Mouse (Mus musculus): Measurements from ENCODE around the gene Ankrd34b.

The Ankrd34b gene

GRCm38 (mm10) chr13:92425758-92426264, at the start of gene Ankrd34b:
Ankrd34b (plus strand) TSS chr13:92425896.
- CTCF ChIA-PET, result no interaction called here

GRCm38 (mm10) chr13:92387367-92387766, 38.3 kb upstream of the Ankrd34b start:
- CTCF ChIA-PET, result no interaction called here

GRCm38 (mm10) chr13:92393047-92393661, 32.5 kb upstream of the Ankrd34b start:
- CTCF ChIA-PET, result no interaction called here

GRCm38 (mm10) chr13:92398491-92399384, 27.0 kb upstream of the Ankrd34b start:
- CTCF ChIA-PET, result interaction anchor here (0.6 kb wide), 1 partner anchor 639 kb away, joined by 4 read pairs; no protein-coding TSS in a partner anchor

GRCm38 (mm10) chr13:92402063-92402462, 23.6 kb upstream of the Ankrd34b start:
- CTCF ChIA-PET, result no interaction called here

- CTCF ChIA-PET, result no interaction called here
Observed at GRCm38 (mm10) chr13:92403496-92403895, 22.2 kb upstream of the Ankrd34b start.

- CTCF ChIA-PET, result no interaction called here
Observed at GRCm38 (mm10) chr13:92410486-92410885, 15.2 kb upstream of the Ankrd34b start.

GRCm38 (mm10) chr13:92419630-92420029, 6.1 kb upstream of the Ankrd34b start:
- CTCF ChIA-PET, result no interaction called here

GRCm38 (mm10) chr13:92423711-92424110, 2.0 kb upstream of the Ankrd34b start:
- CTCF ChIA-PET, result no interaction called here

GRCm38 (mm10) chr13:92426294-92427051, 777 bp downstream of the Ankrd34b start:
- CTCF ChIA-PET, result no interaction called here

GRCm38 (mm10) chr13:92427351-92427855, 1.7 kb downstream of the Ankrd34b start:
- CTCF ChIA-PET, result no interaction called here

- CTCF ChIA-PET, result no interaction called here
Observed at GRCm38 (mm10) chr13:92438656-92439055, 13.0 kb downstream of the Ankrd34b start.

- CTCF ChIA-PET, result no interaction called here
Observed at GRCm38 (mm10) chr13:92440286-92440685, 14.6 kb downstream of the Ankrd34b start.

- CTCF ChIA-PET, result no interaction called here
Observed at GRCm38 (mm10) chr13:92446872-92447271, 21.2 kb downstream of the Ankrd34b start.

GRCm38 (mm10) chr13:92464698-92465097, 39.0 kb downstream of the Ankrd34b start:
- CTCF ChIA-PET, result no interaction called here

GRCm38 (mm10) chr13:92467891-92468290, 42.2 kb downstream of the Ankrd34b start:
- CTCF ChIA-PET, result no interaction called here

GRCm38 (mm10) chr13:92469381-92469780, 43.7 kb downstream of the Ankrd34b start:
- CTCF ChIA-PET, result no interaction called here

GRCm38 (mm10) chr13:92470151-92470550, 44.5 kb downstream of the Ankrd34b start:
- CTCF ChIA-PET, result no interaction called here

- CTCF ChIA-PET, result no interaction called here
Observed at GRCm38 (mm10) chr13:92483348-92483747, 57.7 kb downstream of the Ankrd34b start.

GRCm38 (mm10) chr13:92483852-92484463, 58.3 kb downstream of the Ankrd34b start, which contains the start of gene Fam151b:
Fam151b (minus strand) TSS chr13:92484015.
- CTCF ChIA-PET, result no interaction called here

GRCm38 (mm10) chr13:92490817-92491216, 65.1 kb downstream of the Ankrd34b start:
- CTCF ChIA-PET, result no interaction called here

Data from spleen, embryonic (tissue).